Mouse (Mus musculus) gastrocnemius, postnatal 4 days (tissue): Measurements from ENCODE around the gene Jarid2. TPM values are rescaled to one million over a fixed set of nuclear protein-coding genes. Genes with fewer than 3 reads are reported as not detected.

Experiments used
- DNase-seq, 2 experiments: peaks; one replicate each; pipeline ENCODE4 v3.0.0; 2021 to 2022; ENCODE audit warnings: low spot score in 2 of 2, mixed read lengths in 2 of 2
- total RNA-seq, 2 experiments: library from RNA; stranded (reverse); gene quantifications; 2 replicates each; pipeline ENCODE4 v1.2.3; 2021

The Jarid2 gene
- total RNA-seq, 2 experiments from 2014 or later = 41.4 to 50.6 TPM

DNA sequence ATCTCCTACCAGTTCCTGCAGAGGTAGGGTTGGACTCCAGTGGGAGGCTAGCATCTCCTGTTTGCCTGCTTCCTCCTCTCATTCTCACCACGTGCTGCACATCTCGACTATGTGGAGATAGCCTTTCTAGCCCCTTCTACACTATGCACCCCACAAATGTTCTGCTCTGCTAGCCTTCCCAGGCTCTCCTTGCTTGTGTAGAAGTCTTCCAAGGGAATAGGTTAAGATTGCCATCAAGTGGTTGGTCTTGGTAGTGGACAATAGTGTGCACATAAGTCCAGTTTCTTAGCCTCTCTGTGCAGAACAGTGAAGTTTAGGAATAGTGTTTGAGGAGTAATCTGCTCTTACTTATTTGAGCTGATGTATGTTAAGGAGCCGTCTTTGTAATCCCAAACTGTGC lies 104.1 kb downstream of the Jarid2 start:
- peak in 1 of 2 experiments; percentile 24 for DNase-seq

DNA sequence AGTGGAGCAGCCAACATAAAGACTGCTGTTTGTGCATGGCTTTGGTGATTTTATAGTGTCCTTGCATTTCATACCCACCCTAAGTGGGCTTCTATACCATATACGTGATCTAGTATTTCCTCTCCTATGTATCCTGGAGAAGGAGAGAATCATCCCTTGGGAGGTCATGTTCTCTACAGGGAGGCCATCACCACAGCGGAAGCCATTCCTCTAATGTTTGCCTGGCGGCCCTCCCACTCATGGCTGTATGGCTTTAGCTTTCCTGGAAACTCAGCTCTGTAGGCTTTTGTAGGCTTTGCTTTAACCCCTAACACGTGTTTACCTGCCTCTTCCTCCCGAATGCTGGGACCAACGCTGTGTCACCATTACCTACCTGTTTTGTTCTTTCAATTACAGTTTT lies 108.2 kb downstream of the Jarid2 start:
- DNase-seq = no peak

DNA sequence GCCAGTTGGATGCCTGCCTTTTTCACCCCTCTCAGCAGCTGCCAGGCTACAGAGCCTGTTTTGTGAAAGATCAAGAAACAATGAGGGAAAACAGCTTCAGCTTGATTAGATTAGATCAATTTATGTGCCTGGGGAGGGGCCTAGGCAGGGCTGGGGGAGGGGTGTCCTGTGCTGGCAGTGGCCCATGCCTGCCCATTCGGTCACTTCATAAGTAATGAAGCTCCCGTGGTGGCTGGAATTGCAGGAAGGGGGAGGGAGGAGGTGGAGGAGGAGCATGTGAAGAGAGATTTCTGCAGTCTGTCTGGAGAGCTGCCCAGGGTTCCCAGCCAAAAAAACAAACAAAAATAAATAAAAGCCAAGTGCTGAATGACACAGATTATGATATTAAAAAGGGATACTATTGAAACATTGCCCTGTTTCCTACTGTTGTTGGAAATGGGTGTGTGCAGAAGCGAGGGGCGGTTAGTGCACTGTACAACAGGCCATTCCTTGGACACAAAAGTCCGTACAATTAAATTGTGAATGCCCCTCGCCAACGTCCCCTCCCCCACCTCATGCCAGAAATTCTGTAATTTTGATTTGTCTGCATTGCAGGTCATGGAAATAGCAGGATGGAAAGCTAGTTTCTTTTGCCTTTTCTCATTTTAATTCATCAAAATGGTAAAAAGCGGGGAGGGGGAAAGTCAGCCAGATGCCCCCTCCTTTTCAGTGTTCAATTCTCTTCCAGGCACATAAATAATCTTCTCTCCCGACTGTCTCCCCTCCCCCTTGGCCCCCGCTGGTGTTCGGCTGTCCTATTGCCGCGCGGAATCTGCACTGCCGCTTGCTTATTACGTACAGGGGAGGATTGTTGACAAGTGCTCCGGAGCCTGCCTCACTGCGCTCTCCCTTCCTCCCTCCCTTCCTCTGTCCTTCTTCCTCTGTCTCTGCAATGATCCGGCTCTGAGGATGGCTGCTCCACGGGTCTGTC lies 110.9 kb downstream of the Jarid2 start:
- DNase-seq = peak; percentile 32 to 60

DNA sequence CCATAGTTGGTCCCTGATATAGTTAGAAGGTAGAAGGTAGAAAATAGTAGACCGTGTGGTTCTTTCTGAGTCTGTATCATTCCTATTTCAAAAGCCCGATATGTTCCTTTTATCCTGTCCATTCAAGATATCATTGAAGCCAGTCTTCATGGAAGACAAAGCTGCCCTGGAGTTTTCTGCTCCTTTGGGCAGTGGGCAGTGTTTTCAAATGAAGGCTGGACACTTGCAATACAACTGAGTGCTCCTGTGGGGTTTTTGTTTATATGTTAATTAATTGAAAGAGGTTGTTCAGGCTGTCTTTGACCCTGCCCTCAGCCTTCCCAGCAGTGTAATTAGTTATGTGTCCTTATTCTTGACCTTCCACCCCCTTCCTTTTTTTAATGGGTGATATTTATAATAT lies 122.2 kb downstream of the Jarid2 start:
- no peak for DNase-seq

DNA sequence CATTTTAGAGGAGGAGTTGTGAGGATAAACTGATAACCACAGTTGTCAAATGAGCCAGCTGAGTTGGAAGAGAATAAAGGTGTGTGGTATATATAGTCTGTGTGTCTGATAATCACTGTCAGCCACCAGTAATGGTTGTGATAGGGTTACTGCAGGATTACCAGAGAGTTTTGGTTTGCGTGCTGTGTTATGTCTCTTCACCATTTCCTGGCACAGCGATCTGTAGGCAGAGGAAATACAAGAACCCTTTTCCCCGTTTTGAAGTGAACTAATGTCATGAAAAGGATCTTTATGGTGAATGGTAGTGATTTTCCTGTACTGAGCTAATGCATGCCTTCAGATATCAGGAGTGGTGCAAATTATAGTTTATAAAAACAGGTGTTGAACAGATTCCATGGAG lies 122.8 kb downstream of the Jarid2 start:
- no peak for DNase-seq

DNA sequence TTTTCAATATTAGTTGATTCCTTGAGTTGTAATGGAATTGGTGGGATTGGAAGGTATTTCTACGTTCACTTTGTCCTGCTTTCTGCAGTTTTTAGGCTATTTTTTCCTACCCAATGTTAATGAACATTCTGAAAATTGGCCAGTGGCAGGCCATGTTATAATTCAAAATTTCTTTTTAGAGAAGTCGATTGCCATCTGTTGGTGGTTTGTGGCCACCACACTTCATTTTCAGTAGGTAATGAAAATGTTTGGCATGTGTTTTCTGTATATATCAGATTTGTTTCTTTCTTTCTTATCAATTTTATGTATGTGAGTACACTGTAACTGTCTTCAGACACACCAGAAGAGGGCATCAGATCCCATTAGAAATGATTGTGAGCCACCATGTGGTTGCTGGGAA lies 136.3 kb downstream of the Jarid2 start:
- no peak for DNase-seq

DNA sequence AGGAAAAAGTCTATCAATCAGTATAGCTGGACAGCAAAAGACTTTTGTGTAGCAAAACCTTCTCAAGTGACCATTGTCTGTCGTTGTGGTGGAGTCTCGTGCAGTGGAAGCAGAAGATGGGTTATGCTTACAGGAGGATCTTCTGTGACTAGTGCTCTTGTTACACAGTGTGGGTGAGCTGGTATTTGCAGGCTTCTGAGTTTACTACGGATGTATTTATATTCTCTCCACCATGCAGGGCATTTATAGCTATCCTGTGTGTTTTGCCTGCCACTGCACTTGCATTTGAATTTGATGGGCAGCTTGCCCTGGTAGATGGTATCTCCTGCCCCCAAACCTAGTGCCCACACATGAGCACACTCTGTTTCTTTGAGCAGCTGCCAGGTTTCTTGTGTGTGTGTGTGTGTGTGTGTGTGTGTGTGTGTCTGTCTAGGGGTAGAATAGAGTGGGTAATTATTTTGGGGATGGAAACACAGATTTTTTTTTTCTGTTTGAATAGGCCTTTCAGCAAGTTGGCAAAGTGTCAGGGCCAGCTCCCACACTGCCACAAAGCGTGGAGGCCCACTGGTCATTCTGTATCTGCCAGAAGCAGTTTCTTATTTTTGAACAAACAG lies 138.9 kb downstream of the Jarid2 start:
- no peak for DNase-seq

DNA sequence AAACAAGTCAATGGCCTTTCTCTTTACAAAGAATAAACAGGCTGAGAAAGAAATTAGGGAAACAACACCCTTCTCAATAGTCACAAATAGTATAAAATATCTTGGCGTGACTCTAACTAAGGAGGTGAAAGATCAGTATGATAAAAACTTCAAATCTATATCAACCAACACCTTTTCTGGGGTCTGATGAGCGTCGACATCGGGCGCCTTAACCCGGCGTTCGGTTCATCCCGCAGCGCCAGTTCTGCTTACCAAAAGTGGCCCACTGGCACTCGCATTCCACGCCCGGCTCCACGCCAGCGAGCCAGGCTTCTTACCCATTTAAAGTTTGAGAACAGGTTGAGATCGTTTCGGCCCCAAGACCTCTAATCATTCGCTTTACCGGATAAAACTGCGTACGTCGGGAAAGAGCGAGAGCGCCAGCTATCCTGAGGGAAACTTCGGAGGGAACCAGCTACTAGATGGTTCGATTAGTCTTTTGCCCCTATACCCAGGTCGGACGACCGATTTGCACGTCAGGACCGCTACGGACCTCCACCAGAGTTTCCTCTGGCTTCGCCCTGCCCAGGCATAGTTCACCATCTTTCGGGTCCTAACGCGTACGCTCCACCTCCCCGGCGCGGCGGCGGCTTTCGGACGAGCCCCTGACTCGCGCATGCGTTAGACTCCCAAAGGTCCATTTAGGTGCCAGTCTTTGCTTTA lies 140.3 kb downstream of the Jarid2 start:
- peak; percentile 100 for DNase-seq

DNA sequence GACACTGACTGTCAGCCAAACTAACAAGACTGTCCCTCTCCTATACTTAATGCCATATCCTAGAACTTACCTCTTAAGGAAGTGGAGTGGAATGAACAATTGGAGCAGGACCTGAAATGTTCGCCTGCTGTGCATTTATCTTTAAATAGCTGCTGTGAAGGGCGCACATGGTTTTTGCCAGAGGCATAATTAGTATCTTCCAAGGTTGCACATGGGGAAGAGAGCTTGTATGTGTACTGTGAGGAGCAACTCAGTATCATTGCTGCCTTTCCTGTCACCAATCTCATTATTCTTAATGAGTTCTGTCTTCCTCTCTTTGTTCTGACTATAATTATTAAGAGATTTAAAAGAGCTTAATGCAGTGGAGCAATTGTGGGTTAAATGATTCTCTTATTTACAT lies 147.5 kb downstream of the Jarid2 start:
- DNase-seq = no peak

DNA sequence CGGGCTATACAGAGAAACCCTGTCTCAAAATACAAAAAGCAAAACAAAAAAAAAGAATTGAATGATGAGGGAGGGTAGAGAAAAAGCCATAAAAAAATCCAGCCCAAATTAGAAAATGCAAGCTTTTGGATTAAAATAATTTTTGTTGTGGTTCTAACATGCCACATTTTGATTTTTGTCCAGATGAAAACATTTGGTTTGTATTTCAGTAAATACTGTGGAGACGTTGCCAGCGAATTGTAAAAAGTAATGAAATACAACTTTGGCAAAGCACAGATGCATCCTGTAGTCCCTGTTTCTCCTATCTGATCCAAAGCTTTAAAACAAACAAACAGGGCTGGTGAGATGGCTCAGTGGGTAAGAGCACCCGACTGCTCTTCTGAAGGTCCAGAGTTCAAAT lies 151.7 kb downstream of the Jarid2 start:
- no peak for DNase-seq

DNA sequence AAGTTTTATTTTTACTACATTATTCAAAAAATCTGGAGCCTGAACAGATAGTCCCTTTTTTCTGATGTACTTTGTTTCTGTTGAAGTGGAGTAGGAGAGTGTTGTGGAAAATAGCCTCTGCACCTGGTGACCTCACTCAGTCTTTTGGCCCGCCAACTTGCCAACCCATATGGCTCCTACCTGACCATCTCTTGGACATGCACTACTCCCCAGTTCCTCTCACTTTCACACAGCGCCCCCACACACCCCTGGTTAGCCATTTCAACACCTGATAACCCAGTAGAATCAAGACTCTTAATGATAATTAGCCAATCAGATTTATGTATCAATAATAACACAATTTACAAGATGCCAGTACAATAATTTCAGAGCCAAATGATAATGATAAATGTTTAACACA lies 156.9 kb downstream of the Jarid2 start:
- no peak for DNase-seq

DNA sequence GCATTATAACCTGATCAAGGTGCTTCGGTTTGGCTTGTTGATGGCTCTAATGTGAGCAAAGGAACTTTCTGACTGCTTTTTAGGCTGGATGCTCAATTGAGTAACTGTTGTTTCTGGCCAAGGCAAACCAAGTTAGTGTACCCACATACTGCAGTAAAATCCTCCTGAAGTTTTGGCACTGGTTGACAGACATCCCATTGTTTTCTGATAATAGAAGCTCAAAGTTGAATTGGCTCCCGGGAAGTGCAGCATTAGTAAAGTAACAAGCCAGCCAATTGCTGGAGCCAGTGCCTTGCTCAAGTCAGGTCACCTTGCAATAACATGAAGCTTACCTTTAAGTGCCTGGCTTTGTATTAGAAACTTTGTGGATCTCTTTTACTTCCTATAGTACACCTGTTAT lies 161.3 kb downstream of the Jarid2 start:
- no peak for DNase-seq

DNA sequence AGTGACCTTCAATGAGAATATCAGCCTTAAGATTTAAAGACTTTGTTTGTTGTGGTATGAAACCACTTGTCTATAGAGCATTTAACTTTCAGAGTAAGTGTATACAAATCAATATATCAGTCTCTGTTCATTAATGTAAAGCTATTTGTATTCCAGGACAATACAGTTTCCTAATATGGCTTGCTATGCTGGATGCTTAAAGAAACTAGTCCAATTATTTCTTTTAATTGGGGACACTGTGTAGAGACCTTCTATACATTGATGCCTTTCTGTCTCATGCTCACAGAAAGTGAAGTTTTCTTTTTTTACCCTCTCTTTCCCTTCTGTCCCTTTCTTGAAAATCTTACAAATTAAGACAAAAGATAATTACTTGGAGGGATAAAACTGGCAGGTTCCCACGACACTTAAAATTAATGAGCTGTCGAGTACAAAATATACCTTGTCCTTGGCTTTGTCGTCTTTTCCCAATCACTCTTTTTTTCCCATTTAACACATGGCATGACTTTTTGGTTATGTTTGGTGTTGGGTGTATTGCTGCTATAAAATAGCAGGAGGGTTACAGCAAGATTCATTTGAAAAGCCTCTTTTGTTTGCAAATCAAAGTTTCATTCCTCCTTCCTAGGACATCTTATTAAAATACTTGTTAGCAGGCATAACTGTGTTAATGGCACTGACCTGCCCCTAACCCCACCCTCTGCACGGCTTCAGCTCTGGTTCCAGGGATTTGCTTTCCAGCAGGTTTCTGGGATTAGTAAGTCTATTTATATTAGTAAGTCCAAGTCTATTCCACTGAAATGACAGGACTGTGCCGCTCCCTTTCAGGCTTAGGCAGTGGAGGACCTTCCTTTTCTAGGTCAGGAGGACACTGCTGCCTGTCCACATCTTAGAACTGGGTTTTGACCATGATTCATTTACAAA lies 162.8 kb downstream of the Jarid2 start:
- no peak for DNase-seq

DNA sequence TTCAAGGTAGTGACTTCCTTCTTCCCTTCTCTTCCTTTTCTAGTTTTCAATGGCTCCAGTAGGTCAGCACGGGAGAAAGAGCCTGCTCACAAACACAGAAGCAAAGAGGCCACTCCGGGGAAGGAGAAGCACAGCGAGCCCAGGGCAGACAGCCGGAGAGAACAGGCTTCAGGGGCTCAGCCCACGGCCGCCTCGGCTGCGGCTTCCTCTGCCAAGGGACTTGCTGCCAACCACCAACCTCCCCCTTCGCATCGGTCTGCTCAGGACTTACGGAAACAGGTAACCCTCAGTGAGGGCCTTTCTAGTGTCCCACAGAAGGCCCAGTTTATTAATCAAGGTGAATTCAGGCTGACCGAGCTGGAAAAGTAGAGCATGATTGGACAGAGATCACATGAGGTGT lies 166.9 kb downstream of the Jarid2 start:
- DNase-seq = no peak

DNA sequence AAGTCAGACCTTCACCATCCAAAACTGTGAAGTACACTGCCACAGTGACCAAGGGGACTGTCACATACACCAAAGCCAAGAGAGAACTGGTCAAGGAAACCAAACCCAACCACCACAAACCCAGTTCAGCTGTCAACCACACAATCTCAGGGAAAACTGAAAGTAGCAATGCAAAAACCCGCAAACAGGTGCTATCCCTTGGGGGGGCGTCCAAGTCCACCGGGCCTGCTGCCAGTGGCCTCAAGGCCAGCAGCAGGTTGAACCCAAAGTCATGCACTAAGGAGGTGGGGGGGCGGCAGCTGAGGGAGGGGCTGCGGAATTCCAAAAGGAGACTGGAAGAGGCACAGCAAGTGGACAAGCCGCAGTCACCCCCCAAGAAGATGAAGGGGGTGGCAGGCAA lies 173.0 kb downstream of the Jarid2 start:
- no peak for DNase-seq

DNA sequence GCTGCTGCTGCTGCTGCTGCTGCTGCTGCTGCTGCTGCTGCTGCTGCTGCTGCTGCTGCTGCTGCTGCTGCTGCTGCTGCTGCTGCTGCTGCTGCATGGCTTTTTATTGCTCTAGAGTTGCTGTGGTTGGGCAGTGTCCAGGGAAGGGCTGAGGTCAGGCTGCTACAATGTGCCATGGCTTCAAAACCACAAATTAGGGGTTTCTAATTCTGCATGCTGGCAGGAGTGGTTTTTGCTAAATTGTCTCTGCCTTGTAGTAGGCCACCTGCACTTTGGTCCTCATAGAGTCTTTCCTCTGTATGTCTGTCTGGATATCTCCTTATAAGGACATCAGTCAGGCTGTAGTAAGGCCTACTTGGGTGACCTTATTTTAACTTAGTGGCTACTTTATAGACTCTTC lies 174.1 kb downstream of the Jarid2 start:
- no peak for DNase-seq

DNA sequence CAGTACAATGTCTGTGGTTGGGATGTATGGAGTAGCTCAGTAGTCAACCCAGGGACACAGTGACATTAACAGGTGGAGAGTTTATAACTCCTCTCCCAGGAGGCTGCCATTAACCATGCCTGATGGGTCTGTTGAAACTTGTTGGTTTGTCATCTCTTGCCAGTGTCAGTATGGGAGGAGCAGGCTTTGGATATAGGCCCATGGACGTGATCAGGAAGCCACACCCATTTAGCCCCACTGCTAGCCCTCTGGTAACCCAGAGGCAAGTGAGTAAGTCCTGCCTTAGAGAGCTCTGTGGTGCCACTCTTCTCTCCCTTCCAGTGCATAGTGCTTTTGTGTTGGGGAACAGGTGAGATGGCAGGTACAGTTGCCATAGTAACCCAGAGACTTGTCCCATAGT lies 175.0 kb downstream of the Jarid2 start:
- no peak for DNase-seq

DNA sequence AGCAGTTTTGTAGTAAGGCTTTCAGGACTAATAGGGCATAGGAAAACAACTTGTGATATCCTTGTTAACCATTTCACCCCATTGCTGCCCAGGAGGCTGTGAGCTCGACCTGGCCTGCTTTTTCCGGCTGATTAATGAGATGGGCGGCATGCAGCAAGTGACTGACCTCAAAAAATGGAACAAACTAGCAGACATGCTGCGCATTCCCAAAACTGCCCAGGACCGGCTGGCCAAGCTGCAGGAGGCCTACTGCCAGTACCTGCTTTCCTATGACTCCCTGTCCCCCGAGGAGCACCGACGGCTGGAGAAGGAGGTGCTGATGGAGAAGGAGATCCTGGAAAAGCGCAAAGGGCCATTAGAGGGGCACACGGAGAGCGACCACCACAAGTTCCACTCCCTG lies 176.9 kb downstream of the Jarid2 start:
- no peak for DNase-seq

DNA sequence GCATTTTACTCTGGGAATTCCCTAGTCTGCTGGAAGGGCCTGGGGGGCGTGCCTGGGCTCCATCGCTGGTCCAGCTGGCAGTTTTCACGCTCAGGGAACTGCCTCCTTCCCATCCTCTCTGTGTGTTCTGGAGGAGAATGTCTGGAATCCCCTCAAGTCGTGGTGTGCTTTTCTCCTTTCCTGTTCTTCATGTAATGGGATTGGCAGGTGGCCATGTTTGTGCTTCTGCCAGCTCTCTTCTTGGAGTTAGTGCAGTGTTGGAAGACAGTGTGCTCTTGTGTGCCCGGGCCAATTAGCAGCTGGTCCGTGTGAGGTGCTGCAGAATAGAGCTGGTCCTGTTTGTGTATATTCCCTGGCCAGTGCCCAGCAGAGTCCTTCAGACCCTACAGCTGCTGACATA lies 178.4 kb downstream of the Jarid2 start:
- DNase-seq = peak; percentile 81 to 94

DNA sequence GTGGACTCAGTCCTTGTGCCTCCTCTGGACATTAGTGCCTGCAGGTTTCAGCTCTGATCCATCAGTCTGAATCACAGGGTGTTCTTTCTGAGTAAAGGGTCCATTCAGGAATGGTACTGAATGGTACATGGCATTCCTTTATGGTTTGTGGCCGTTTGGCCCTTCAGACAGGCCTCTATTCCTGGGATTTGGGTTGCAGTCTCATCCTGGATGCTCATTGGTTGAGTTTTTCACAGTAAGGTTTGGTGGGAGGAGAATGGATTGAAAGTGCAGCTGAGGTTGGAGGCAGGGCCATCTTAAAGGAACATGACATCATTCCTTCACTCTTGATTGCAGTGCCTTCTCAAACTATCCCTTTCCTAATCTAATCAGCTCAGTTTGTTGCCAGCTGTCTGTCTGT lies 179.5 kb downstream of the Jarid2 start:
- DNase-seq = no peak

DNA sequence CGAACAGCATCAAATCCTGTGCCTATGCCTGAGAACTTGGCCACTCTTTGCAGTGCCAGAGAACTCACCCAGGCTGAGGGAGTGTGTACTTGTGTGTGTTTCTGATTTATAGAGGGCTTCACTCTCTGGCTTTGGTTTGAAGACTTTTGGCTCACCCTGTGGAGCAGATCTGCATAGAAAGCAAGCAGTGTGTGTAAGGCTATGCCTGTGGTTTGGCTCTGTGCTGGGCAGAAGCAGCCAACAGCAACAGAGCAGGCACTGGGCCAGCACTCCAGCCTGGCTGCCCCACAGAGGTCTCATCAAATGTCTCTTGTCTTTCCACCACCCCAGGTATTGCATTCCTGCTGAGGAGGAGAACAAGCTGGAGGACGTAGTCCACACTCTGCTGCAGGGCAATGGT lies 183.6 kb downstream of the Jarid2 start:
- peak in 1 of 2 experiments; percentile 63 for DNase-seq
